ENCODE assay signal across 28 mouse cellular contexts in the genomic region with DNA sequence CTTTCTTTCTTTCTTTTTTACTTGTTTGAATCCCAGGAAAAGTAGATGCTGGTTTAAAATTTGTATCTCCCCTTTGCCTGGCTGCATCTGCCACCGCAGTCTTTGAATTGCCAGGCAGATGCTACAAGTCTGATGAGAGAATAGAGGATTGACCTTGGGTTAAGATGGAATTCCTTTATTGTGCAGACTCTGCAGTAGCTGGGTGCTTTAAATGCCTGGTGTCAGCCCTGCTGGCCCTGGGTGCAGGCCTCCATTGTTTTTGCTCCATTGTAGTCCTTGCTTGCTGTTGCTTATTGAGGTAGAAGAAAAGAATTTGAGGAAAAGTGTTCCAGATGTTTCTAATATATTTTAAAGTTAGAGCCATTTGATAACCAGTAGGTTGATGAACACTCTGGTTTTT. TPM values are rescaled to one million over a fixed set of nuclear protein-coding genes. Genes with fewer than 3 reads are reported as not detected.
A peak's percentile ranks its signal among the peaks of the same experiment; 100 is the strongest.
DNase-seq lines count a peak whose midpoint lies in the region; ATAC-seq lines count a peak whose summit lies in the region.
"Had no signal": no experiment of that assay in that cellular context is flagged by ENCODE, and none has a peak within 500 bp of the region (broad histone marks: within the 10 kb centered on the region; RNA-seq: fewer than 3 reads in every experiment).

No protein-coding gene starts in this region.

- no peak overlapping the region for H3K9ac ChIP-seq in forebrain, embryonic 15.5 days (replicated peaks)
- no peak overlapping the region for H3K9ac ChIP-seq in midbrain, embryonic 15.5 days
- H3K9ac ChIP-seq: forebrain, embryonic 13.5 days; heart, embryonic 13.5 days; limb, embryonic 15.5 days; liver, embryonic 15.5 days; lung, embryonic 14.5 days; neural tube, embryonic 15.5 days had no signal

- H3K4me1 ChIP-seq in forebrain, embryonic 10.5 days = peaks cover 20% of the 10 kb centered on the region
- no peaks in the 10 kb centered on the region for H3K4me1 ChIP-seq in forebrain, embryonic 15.5 days
- peaks cover 59% of the 10 kb centered on the region for H3K4me1 ChIP-seq in midbrain, embryonic 10.5 days
- peaks cover 2% of the 10 kb centered on the region; the same call in 1 of the 2 replicates for H3K4me1 ChIP-seq in midbrain, embryonic 15.5 days
- H3K4me1 ChIP-seq: heart, embryonic 13.5 days; neural tube, embryonic 15.5 days had no signal

- WGBS in forebrain, embryonic 10.5 days = 26% methylated on average over 1 of the region's 1 CpGs
- WGBS in forebrain, embryonic 15.5 days = 14% methylated on average over 1 of the region's 1 CpGs
- WGBS in midbrain, embryonic 10.5 days = 12% methylated on average over 1 of the region's 1 CpGs
- WGBS in midbrain, embryonic 15.5 days = 16% methylated on average over 1 of the region's 1 CpGs

- H3K36me3 ChIP-seq in forebrain, embryonic 10.5 days (replicated peaks) = no peaks in the 10 kb centered on the region
- no peaks in the 10 kb centered on the region for H3K36me3 ChIP-seq in forebrain, embryonic 15.5 days
- H3K36me3 ChIP-seq in midbrain, embryonic 10.5 days = 0 out of 2 replicates have a peak, but pooled peaks cover 6% of the 10 kb centered on the region
- no peaks in the 10 kb centered on the region for H3K36me3 ChIP-seq in midbrain, embryonic 15.5 days (replicated peaks)
- H3K36me3 ChIP-seq: limb, embryonic 10.5 days; neural tube, embryonic 15.5 days had no signal

- no peak for DNase-seq in forebrain, embryonic 10.5 days (ENCODE audit: extremely low spot score, low spot score)
- peak; percentile 41 for DNase-seq in midbrain, embryonic 10.5 days (ENCODE audit: low spot score)
- peak; percentile 44 for DNase-seq in Muller cell, postnatal 12 days (ENCODE audit: inconsistent ontology term)
- DNase-seq in right cerebral cortex, postnatal 25 days = no peak
- DNase-seq in left cerebral cortex, adult 11 months (ENCODE audit: low spot score) = no peak
- DNase-seq: adrenal gland, postnatal 10 days; cerebellum, adult 8-10 months; cerebellum, postnatal 25 days; heart, postnatal 10 days; kidney, adult 8-10 months; kidney, postnatal 4 days; layer of hippocampus, postnatal 36 days; lung, embryonic 14.5 days; lung, postnatal 14 days; retina, postnatal 1 day; spleen, adult 18-20 months; thymus, postnatal 14 days had no signal

- no peaks in the 10 kb centered on the region for H3K9me3 ChIP-seq in forebrain, embryonic 10.5 days
- no peaks in the 10 kb centered on the region for H3K9me3 ChIP-seq in forebrain, embryonic 15.5 days
- H3K9me3 ChIP-seq in midbrain, embryonic 10.5 days (replicated peaks) = no peaks in the 10 kb centered on the region
- no peaks in the 10 kb centered on the region for H3K9me3 ChIP-seq in midbrain, embryonic 15.5 days
- H3K9me3 ChIP-seq: forebrain, embryonic 13.5 days; heart, embryonic 13.5 days; limb, embryonic 10.5 days; limb, embryonic 15.5 days; liver, embryonic 15.5 days; neural tube, embryonic 15.5 days had no signal

- ATAC-seq in forebrain, embryonic 15.5 days (replicated peaks) = no peak
- no peak for ATAC-seq in midbrain, embryonic 15.5 days (replicated peaks)
- ATAC-seq: forebrain, embryonic 13.5 days; intestine, embryonic 16.5 days had no signal

- 0 out of 2 replicates have a peak overlapping the region, but pooled peaks have one; percentile 67 for H3K27ac ChIP-seq in forebrain, embryonic 10.5 days
- no peak overlapping the region for H3K27ac ChIP-seq in forebrain, embryonic 15.5 days (replicated peaks)
- peak overlapping the region; percentile 84 for H3K27ac ChIP-seq in midbrain, embryonic 10.5 days (replicated peaks)
- H3K27ac ChIP-seq in midbrain, embryonic 15.5 days = no peak overlapping the region
- H3K27ac ChIP-seq: forebrain, embryonic 13.5 days; heart, embryonic 13.5 days; kidney, postnatal 0 days; limb, embryonic 10.5 days; limb, embryonic 15.5 days; liver, embryonic 15.5 days; neural tube, embryonic 15.5 days had no signal

- H3K27me3 ChIP-seq in forebrain, embryonic 10.5 days (ENCODE audit: poor library complexity, severe bottlenecking) = no peaks in the 10 kb centered on the region
- no peaks in the 10 kb centered on the region for H3K27me3 ChIP-seq in forebrain, embryonic 15.5 days
- H3K27me3 ChIP-seq in midbrain, embryonic 10.5 days (ENCODE audit: low read depth, poor library complexity, severe bottlenecking) = no peaks in the 10 kb centered on the region
- H3K27me3 ChIP-seq in midbrain, embryonic 15.5 days (replicated peaks) = no peaks in the 10 kb centered on the region
- H3K27me3 ChIP-seq: forebrain, embryonic 13.5 days; heart, embryonic 13.5 days; limb, embryonic 15.5 days; liver, embryonic 15.5 days; neural tube, embryonic 15.5 days had no signal

- H3K4me3 ChIP-seq in forebrain, embryonic 10.5 days = no peak overlapping the region
- no peak overlapping the region for H3K4me3 ChIP-seq in forebrain, embryonic 15.5 days
- no peak overlapping the region for H3K4me3 ChIP-seq in midbrain, embryonic 10.5 days
- H3K4me3 ChIP-seq in midbrain, embryonic 15.5 days = no peak overlapping the region
- H3K4me3 ChIP-seq: erythroblast, embryonic 14.5 days; forebrain, embryonic 13.5 days; heart, embryonic 13.5 days; limb, embryonic 10.5 days; limb, embryonic 15.5 days; liver, embryonic 15.5 days; neural tube, embryonic 15.5 days had no signal

- no peak overlapping the region for H3K4me2 ChIP-seq in forebrain, embryonic 15.5 days (replicated peaks)
- no peak overlapping the region for H3K4me2 ChIP-seq in midbrain, embryonic 15.5 days
- H3K4me2 ChIP-seq: forebrain, embryonic 13.5 days; heart, embryonic 13.5 days; limb, embryonic 15.5 days; liver, embryonic 15.5 days; lung, embryonic 14.5 days; neural tube, embryonic 15.5 days had no signal

RNA-seq across cellular contexts. Expression of a gene that starts 59.2 kb away (rescaled TPM):
- polyA plus RNA-seq in forebrain, embryonic 10.5 days (2016; fragmentation: Nextera tagmentation; extraction: Ambion mirVana) = 5.3 and 5.4 TPM in 2 replicates
- 0.72 and 0.74 TPM in 2 replicates for polyA plus RNA-seq in forebrain, embryonic 15.5 days (2015; fragmentation: Nextera tagmentation; extraction: Ambion mirVana)
- polyA plus RNA-seq in midbrain, embryonic 10.5 days (2016; fragmentation: Nextera tagmentation; extraction: Ambion mirVana) = 4.6 and 5.7 TPM in 2 replicates
- polyA plus RNA-seq in midbrain, embryonic 15.5 days (2015; fragmentation: Nextera tagmentation; extraction: Ambion mirVana) = 1.7 and 2.5 TPM in 2 replicates

Comparison
In these comparisons a context has a peak if more than half of its experiments do, and no peak if none do; other contexts are left out.
1. H3K27ac ChIP-seq: peak in forebrain, embryonic 10.5 days (single experiment) and midbrain, embryonic 10.5 days (single experiment); none in forebrain, embryonic 15.5 days (single experiment) and midbrain, embryonic 15.5 days (single experiment).
2. DNase-seq: peak in midbrain, embryonic 10.5 days (single experiment) and Muller cell, postnatal 12 days (single experiment); none in forebrain, embryonic 10.5 days (single experiment), right cerebral cortex, postnatal 25 days (single experiment) and left cerebral cortex, adult 11 months (single experiment).